Mouse (Mus musculus) B cell, adult 67 days (primary cell): ENCODE measurements around the gene Shmt2. TPM values are rescaled to one million over a fixed set of nuclear protein-coding genes. Genes with fewer than 3 reads are reported as not detected.

Experiments used
- total RNA-seq, 2 experiments: library from RNA; stranded (reverse); gene quantifications; 4 replicates each; pipeline ENCODE4 v1.2.4; 2023

Shmt2 gene
- total RNA-seq: 10 to 100 TPM; 69.2 to 72.0 TPM

DNA sequence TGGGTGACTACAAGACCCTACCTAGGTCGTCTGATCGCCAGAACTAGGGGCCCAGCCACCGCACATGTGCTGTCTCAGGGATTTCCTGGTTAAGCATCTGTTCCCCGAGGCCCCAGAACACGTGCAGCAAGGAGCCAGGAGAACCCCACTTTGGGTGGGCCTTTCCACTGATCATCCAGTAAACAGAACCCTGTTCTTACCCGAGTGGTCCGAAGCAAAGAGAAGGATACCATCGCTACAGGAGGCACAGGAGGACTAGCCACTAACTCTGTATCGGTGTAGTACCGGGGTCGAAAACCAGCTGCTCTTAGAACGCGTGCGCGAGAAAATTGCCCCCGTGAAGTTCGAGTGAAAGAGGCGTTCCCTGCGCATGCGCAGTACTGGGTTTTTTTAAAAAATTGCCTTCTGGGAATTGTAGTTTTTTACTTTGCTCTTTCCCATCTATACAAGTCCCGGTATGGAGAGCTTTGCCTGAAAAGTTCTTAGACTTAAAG lies at the start of gene Shmt2:
Gene Shmt2 (minus strand): TSS at position 357 of the 494 bp plus-strand sequence.

DNA sequence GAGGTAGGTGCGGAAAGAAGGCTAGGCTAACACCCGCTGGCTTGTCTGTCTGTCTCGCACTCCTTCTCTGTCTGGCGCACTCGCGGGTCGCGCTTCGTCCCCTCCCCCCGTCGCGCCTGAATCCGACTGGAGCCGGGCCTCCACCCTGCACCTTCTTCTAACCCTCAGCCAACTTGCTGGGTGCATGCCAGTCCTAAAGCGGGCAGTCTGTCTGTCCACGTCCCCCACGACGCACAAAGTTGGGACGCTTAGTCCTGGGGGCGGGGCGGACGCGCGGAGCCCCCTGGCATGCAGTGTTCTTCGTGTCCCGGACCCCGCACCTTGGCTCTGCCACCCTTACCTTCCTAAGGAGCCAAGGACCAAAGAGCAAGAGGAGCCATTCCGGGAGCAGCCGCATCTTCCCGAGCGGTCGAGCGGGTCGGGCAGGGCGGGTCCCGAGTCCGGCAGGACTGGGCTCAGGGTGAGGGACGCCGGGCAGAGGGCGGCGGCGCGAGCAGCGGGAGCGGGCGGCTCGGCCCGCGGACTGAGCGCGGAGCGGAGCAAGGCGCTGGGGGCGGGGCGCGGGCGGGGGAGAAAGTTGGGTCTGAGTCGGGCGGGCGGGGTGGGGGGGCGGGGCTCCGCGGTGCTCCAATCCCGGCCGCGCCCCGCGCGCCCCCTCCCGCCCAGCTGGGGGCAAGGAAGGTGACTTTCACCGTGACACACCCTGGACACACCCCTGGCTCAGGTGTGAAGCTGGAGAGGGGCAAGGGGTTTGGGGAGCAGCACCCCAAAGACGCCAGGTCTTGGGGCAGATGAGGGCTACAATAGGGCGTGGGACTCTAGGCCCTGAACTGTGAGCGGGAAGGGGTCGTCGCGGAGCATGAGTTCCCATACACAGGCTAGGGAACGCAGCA lies 12.0 kb upstream of the Shmt2 start, which contains the start of gene Nxph4:
Gene Nxph4 (minus strand): TSS at position 524 of the 893 bp plus-strand sequence.

DNA sequence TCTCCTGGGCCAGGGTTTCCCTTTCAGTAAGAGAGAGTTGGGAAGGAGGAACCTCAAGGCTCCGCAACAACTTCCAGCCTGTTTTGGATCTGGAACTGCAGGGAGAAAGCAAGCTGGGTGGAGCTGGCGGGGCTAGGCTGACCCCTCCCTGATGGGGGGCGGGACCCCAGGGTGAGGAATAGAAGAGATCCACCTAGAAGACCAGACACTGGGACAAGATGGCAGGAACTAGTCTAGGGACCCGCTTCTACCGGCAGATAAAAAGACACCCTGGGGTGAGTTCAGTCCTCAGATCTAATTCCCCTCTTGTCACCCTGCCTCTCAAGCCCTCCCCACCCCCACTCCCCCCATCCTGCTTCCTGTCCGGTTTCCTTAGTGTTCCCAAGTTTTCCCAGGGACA lies 7.5 kb downstream of the Shmt2 start, which contains the start of gene Ndufa4l2:
Gene Ndufa4l2 (plus strand): TSS at position 204 of the 400 bp plus-strand sequence.

DNA sequence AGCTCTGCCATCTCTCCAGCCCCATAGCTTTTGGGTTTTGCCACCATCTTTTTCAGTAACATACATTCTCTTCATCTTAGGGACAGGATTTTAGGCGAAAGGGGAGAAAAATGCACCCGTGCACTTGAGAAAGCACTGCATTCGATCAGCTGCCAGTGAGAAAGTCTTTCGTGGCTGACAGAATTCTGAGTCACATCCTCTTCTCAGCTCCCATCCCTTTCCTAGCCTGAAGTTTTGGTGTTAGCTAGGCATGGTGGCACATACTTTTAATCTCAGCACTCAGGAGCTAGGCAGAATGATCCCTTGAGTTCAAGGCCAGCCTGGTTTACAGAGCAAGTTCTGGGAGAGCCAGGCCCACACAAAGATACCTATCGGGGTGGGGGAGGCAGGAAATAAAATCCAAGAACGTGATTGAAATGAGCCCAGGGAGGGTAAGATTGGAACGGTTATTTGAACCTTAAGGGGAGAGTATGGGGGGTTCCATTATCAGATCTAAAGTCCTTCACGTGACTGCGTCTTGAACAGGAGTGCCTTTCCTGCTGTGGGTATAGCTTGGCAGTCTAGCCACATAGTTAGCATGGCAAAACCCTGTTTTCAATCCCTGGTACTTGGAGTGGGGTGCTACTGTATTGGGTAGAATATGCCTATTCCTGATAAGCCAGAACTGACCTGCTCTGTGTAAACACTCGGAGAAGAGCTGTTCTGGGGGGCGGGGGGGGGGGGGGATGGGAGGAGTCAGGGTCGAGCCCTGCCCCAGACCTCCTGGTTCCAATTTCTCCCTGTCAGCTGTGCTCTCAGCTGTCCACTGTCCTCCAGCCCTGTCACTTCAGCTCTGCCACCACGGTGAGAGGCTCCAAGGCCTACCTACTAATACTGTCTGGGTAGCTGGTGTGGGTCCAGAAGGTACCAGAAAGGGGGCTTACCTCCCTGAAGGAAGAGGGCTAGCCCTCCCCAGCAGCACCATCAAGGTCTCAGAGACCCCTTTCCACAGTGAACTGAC lies 21.1 kb downstream of the Shmt2 start, which contains the start of gene Stac3:
Gene Stac3 (plus strand): TSS at position 793 of the 1,000 bp plus-strand sequence.

Other genes starting within 250 kb of the Shmt2 start
- gene Mbd6, start 233.4 kb downstream of the Shmt2 start, total RNA-seq: 100 to 1,000 TPM; 106 to 117 TPM
- gene Mars, start 210.7 kb downstream of the Shmt2 start, total RNA-seq: 10 to 100 TPM; 48.7 to 68.6 TPM
- 100 to 1,000 TPM; 109 to 140 TPM for gene Arhgap9, start 200.5 kb downstream of the Shmt2 start, total RNA-seq
- gene Gli1, start 180.5 kb downstream of the Shmt2 start, total RNA-seq: not detected
- not detected for gene Inhbe, start 168.0 kb downstream of the Shmt2 start, total RNA-seq
- gene Inhbc, start 152.0 kb downstream of the Shmt2 start, total RNA-seq: not detected
- 100 to 1,000 TPM; 101 to 123 TPM for gene R3hdm2, start 142.1 kb downstream of the Shmt2 start, total RNA-seq
- 10 to 100 TPM in 1 of 2 experiments, 1 to 10 TPM in 1; 5.6 to 15.4 TPM for gene Stac3, start 20.8 kb downstream of the Shmt2 start, total RNA-seq
- not detected for gene Ndufa4l2, start 7.5 kb downstream of the Shmt2 start, total RNA-seq
- not detected for gene Nxph4, start 12.1 kb upstream of the Shmt2 start, total RNA-seq
- 1 to 10 TPM in 1 of 2 experiments, under 1 TPM in 1; 0.77 to 3.9 TPM for gene Lrp1, start 98.7 kb upstream of the Shmt2 start, total RNA-seq
- 100 to 1,000 TPM; 244 to 270 TPM for gene Stat6, start 120.5 kb upstream of the Shmt2 start, total RNA-seq
- gene Nemp1, start 144.5 kb upstream of the Shmt2 start, total RNA-seq: 10 to 100 TPM; 13.6 to 16.2 TPM
- gene Nab2, start 146.1 kb upstream of the Shmt2 start, total RNA-seq: 10 to 100 TPM; 34.3 to 45.4 TPM
- gene Myo1a, start 182.7 kb upstream of the Shmt2 start, total RNA-seq: under 1 TPM in 1 of 2 experiments, not detected in 1; 0.15 TPM
- gene Tac2, start 202.0 kb upstream of the Shmt2 start, total RNA-seq: not detected
- 10 to 100 TPM; 17.9 to 18.7 TPM for gene Zbtb39, start 217.1 kb upstream of the Shmt2 start, total RNA-seq
- not detected for gene Gpr182, start 229.3 kb upstream of the Shmt2 start, total RNA-seq
- gene Rdh1, start 237.3 kb upstream of the Shmt2 start, total RNA-seq: under 1 TPM; 0.17 to 0.27 TPM
- gene Rdh16f1, start 237.3 kb upstream of the Shmt2 start, total RNA-seq: not detected